Mouse (Mus musculus) liver, embryonic 14.5 days (tissue): ENCODE results near the gene Hic1.

Experiments
- CTCF ChIP-seq: IDR thresholded peaks from 2 replicates; pipeline ENCODE4 v1.5.1; 2016; ENCODE audit warnings: antibody characterized with exemption, low read depth, control low read depth
- EP300 ChIP-seq: IDR thresholded peaks from 2 replicates; pipeline ENCODE4 v1.6.1; 2016; ENCODE audit warnings: antibody characterized with exemption, low read depth

DNA sequence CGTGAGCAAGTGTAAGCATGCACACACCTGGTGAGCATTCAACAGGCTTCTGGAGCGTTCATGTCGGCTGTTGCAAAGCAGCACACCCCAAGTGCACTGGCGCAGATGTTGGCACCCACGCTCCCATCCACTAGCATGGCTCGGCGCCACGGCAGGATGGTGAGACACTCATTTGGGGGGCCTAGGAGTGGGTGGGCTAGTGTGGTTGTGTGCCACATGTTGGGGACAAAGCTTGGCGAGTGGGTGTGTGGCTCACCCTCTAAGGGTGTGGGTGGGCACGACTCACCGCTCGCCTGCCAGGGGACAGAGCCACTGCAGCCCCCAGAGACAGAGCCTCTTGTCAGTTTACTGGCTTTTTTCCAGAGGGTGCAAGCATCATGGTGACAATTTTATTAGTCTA is 31.6 kb upstream of the Hic1 start:
- TF ChIP-seq EP300 = no peak
- TF ChIP-seq CTCF = no peak
